Mouse (Mus musculus): ENCODE measurements around the gene Sgpl1. TPM values are rescaled to one million over a fixed set of nuclear protein-coding genes. Genes with fewer than 3 reads are reported as not detected.

Gene Sgpl1
- polyA plus RNA-seq, 1 experiment from 2014 or later, result 64.3 TPM

Small RNAs within 50 kb of the gene (microRNA-seq; reads per million reads assigned to microRNA genes)
- gene Gm44308 (ENCODE audit: borderline number of aligned reads), result not detected

Other genes starting within 250 kb of the Sgpl1 start
- gene Pcbd1, start 58.4 kb downstream of the Sgpl1 start, polyA plus RNA-seq (2014; fragmentation: Nextera tagmentation; extraction: Ambion mirVana), result 25.8 and 26.4 TPM in 2 replicates
- gene Tbata, start 24.3 kb upstream of the Sgpl1 start, polyA plus RNA-seq (2014; fragmentation: Nextera tagmentation; extraction: Ambion mirVana), result 0.29 and 1.2 TPM in 2 replicates
- 7.2 and 7.3 TPM in 2 replicates for gene Adamts14, start 125.7 kb upstream of the Sgpl1 start, polyA plus RNA-seq (2014; fragmentation: Nextera tagmentation; extraction: Ambion mirVana)
- 0.14 TPM in 1 of 2 replicates, not detected in the other for gene Prf1, start 150.1 kb upstream of the Sgpl1 start, polyA plus RNA-seq (2014; fragmentation: Nextera tagmentation; extraction: Ambion mirVana)
- 20.7 and 21.1 TPM in 2 replicates for gene Pald1, start 235.8 kb upstream of the Sgpl1 start, polyA plus RNA-seq (2014; fragmentation: Nextera tagmentation; extraction: Ambion mirVana)